Mouse (Mus musculus): ENCODE results near the gene Ccl6. TPM values are rescaled to one million over a fixed set of nuclear protein-coding genes. Genes with fewer than 3 reads are reported as not detected.
A peak's percentile ranks its signal among the peaks of the same experiment; 100 is the strongest.

The Ccl6 gene
- total RNA-seq (2014; rRNA removed), result 0.77 and 5.0 TPM in 2 replicates
- 3.5 and 3.7 TPM in 2 replicates for polyA plus RNA-seq (2015; fragmentation: Nextera tagmentation; extraction: Ambion mirVana)

DNA sequence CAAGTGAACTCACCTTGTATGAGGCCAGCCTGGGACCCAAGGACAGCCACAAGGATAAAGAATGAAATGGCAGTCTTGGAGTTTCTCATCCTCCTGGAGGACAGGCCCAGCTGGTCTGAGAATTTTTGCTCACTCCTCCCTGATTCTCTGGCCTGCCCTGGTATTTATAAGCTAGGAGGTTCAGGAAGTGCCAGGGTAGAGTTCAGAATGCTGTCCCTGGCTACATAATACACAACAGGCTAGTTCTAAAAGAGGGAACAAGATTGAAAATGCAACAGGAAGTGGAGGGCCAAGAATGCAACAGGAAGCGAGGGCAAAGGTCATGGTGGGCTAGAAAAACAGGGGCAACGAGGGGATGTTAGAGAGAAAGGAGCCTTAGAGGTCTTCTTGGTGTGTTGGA lies at the start of gene Ccl6:
Ccl6 (minus strand) TSS at position 235 of the 400 bp plus-strand sequence.
- no peak for DNase-seq
- H3K27ac ChIP-seq (ENCODE audit: low read depth, low read length), result no peak within 1 kb of the TSS
- no peak within 1 kb of the TSS for H3K4me3 ChIP-seq (ENCODE audit: low read depth, low read length)
- no peak within 1 kb of the TSS for H3K4me2 ChIP-seq (ENCODE audit: low read depth)
- WGBS, result 60% methylated on average over 2 of the region's 2 CpGs
- TF ChIP-seq CTCF (IDR thresholded peaks at IDR 0.05; ENCODE audit: low read depth), result no peak
- no peaks in the 10 kb centered on the region for H3K36me3 ChIP-seq (ENCODE audit: insufficient read depth)
- no peak for ATAC-seq
- H3K27me3 ChIP-seq (ENCODE audit: insufficient read depth, low read length), result no peaks in the 10 kb centered on the region
- H3K9ac ChIP-seq, result no peak within 1 kb of the TSS
- H3K9me3 ChIP-seq (ENCODE audit: low read length), result no peaks in the 10 kb centered on the region
- no peaks in the 10 kb centered on the region for H3K4me1 ChIP-seq (ENCODE audit: insufficient read depth)

DNA sequence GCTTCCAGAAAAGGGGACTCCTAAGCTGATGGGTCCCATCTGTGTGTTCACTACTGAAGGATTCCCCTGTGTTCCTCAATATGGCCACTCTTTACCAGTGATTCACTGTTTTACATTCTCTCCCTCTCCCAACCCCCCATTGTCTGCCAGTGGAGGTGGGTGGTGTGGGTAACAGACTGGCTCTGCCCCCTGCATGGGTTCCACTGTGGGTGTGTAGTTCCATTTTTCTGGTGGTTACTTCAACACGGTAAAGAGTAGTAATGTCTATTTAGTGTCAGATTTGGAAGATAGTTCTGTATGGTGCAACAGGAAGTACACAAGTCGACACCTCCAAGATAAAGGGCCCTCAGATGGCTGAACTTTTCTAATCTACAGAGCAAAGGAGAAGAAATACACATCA lies 48.3 kb upstream of the Ccl6 start:
- no peak for TF ChIP-seq CTCF (IDR thresholded peaks at IDR 0.05; ENCODE audit: low read depth)
- H3K36me3 ChIP-seq (ENCODE audit: insufficient read depth), result no peaks in the 10 kb centered on the region
- H3K4me3 ChIP-seq (ENCODE audit: low read depth, low read length), result no peak overlapping the region
- no peaks in the 10 kb centered on the region for H3K4me1 ChIP-seq (ENCODE audit: insufficient read depth)
- H3K4me2 ChIP-seq (ENCODE audit: low read depth), result no peak overlapping the region
- DNase-seq (no peak), ATAC-seq (no peak)
- no peak overlapping the region for H3K27ac ChIP-seq (ENCODE audit: low read depth, low read length)
- WGBS, result 88% methylated on average over 2 of the region's 2 CpGs
- H3K27me3 ChIP-seq (ENCODE audit: insufficient read depth, low read length), result no peaks in the 10 kb centered on the region
- no peaks in the 10 kb centered on the region for H3K9me3 ChIP-seq (ENCODE audit: low read length)
- H3K9ac ChIP-seq, result no peak overlapping the region

DNA sequence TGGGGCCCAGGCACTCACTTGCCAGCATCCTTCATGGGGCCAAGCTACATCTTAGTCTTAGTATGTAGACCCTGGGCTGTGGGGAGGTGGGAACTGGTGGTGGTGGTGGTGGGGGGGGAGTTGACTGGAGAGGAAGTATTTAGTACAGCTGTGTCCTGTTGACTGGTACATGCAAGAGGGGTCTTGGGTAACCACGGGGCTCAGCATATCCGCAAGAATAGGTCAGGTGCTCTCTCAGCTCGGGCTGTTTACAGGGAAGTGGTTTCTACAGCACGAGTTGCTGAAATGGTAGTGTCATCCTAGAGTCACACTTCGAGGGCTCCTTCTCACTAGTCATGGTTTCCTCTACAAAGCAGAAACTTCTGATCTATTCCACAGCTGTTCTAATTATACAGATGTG lies 47.3 kb upstream of the Ccl6 start:
- H3K27ac ChIP-seq (ENCODE audit: low read depth, low read length), result no peak overlapping the region
- no peak overlapping the region for H3K9ac ChIP-seq
- H3K4me2 ChIP-seq (ENCODE audit: low read depth), result no peak overlapping the region
- TF ChIP-seq CTCF (IDR thresholded peaks at IDR 0.05; ENCODE audit: low read depth), result no peak
- no peaks in the 10 kb centered on the region for H3K36me3 ChIP-seq (ENCODE audit: insufficient read depth)
- H3K9me3 ChIP-seq (ENCODE audit: low read length), result no peaks in the 10 kb centered on the region
- H3K4me3 ChIP-seq (ENCODE audit: low read depth, low read length), result no peak overlapping the region
- no peaks in the 10 kb centered on the region for H3K27me3 ChIP-seq (ENCODE audit: insufficient read depth, low read length)
- 85% methylated on average over 5 of the region's 5 CpGs for WGBS
- DNase-seq (no peak), ATAC-seq (no peak)
- no peaks in the 10 kb centered on the region for H3K4me1 ChIP-seq (ENCODE audit: insufficient read depth)

- no peaks in the 10 kb centered on the region for H3K9me3 ChIP-seq (ENCODE audit: low read length)
- no peaks in the 10 kb centered on the region for H3K4me1 ChIP-seq (ENCODE audit: insufficient read depth)
- no peak overlapping the region for H3K9ac ChIP-seq
- H3K27ac ChIP-seq (ENCODE audit: low read depth, low read length), result no peak overlapping the region
- ATAC-seq (no peak), DNase-seq (no peak)
- no peak for TF ChIP-seq CTCF (IDR thresholded peaks at IDR 0.05; ENCODE audit: low read depth)
- H3K36me3 ChIP-seq (ENCODE audit: insufficient read depth), result no peaks in the 10 kb centered on the region
- H3K27me3 ChIP-seq (ENCODE audit: insufficient read depth, low read length), result no peaks in the 10 kb centered on the region
- WGBS, result 70% methylated on average over 3 of the region's 3 CpGs
- no peak overlapping the region for H3K4me2 ChIP-seq (ENCODE audit: low read depth)
- H3K4me3 ChIP-seq (ENCODE audit: low read depth, low read length), result no peak overlapping the region
These were observed 46.6 kb upstream of the Ccl6 start for GRCm38 (mm10) chr11:83639533-83639932.

DNA sequence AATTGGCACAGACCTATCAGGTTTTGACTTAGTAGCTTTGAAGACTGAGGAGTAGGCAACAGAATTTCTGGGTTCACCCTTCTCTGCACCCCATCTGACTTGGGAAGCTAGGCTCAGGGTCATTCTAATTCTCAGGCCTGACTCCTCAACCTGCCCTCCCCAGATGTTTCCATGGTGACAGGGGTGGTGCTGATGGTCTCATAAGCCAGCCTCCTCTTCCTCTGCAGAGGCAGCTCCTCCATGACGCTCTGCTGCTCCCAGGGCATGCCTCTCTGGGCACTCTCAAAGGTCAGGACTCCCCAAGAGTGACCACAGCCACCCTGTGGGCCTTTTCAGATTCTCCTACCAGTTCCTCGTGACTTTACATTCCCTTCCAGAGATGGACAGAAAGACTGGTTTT lies 46.0 kb upstream of the Ccl6 start:
- WGBS, result 62% methylated on average over 2 of the region's 2 CpGs
- no peak overlapping the region for H3K4me2 ChIP-seq (ENCODE audit: low read depth)
- 0 out of 2 replicates have a peak, but pooled peaks cover 3% of the 10 kb centered on the region for H3K4me1 ChIP-seq (ENCODE audit: insufficient read depth)
- no peak for ATAC-seq
- no peak overlapping the region for H3K27ac ChIP-seq (ENCODE audit: low read depth, low read length)
- no peak for DNase-seq
- no peak overlapping the region for H3K4me3 ChIP-seq (ENCODE audit: low read depth, low read length)
- TF ChIP-seq CTCF (IDR thresholded peaks at IDR 0.05; ENCODE audit: low read depth), result no peak
- no peaks in the 10 kb centered on the region for H3K27me3 ChIP-seq (ENCODE audit: insufficient read depth, low read length)
- no peaks in the 10 kb centered on the region for H3K36me3 ChIP-seq (ENCODE audit: insufficient read depth)
- no peaks in the 10 kb centered on the region for H3K9me3 ChIP-seq (ENCODE audit: low read length)
- no peak overlapping the region for H3K9ac ChIP-seq

DNA sequence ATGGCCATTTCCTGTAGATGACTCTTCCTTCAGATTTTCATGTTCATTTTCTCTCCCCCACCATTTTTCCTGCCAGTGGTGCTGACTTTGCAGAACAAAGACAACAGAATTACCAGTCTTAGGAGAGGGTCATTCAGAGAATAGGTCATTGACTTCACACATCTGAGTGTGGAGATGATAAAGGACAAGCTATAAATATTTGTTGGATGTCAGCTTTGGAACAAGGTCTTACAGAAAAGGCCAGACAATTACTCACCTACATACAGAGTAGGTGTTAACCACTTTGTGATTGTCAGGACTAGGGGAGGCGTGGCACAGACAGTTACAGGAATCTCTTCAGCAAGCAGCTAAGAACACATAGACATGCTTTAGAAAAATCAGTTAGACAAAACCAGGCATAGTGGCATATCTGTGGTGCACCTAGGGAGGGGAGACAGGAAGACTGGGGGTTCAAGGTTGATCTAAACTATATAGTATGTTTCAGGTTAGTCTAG lies 43.9 kb upstream of the Ccl6 start:
- H3K27me3 ChIP-seq (ENCODE audit: insufficient read depth, low read length), result no peaks in the 10 kb centered on the region
- H3K9ac ChIP-seq, result no peak overlapping the region
- WGBS, result 87% methylated on average over 1 of the region's 1 CpGs
- no peak for TF ChIP-seq CTCF (IDR thresholded peaks at IDR 0.05; ENCODE audit: low read depth)
- H3K36me3 ChIP-seq (ENCODE audit: insufficient read depth), result no peaks in the 10 kb centered on the region
- no peak overlapping the region for H3K4me2 ChIP-seq (ENCODE audit: low read depth)
- 0 out of 2 replicates have a peak, but pooled peaks cover 6% of the 10 kb centered on the region for H3K4me1 ChIP-seq (ENCODE audit: insufficient read depth)
- no peak overlapping the region for H3K27ac ChIP-seq (ENCODE audit: low read depth, low read length)
- no peak for ATAC-seq
- no peak for DNase-seq
- no peak overlapping the region for H3K4me3 ChIP-seq (ENCODE audit: low read depth, low read length)
- H3K9me3 ChIP-seq (ENCODE audit: low read length), result no peaks in the 10 kb centered on the region

GRCm38 (mm10) chr11:83634898-83635297 lies 42.0 kb upstream of the Ccl6 start:
- no peak for ATAC-seq
- 85% methylated on average over 2 of the region's 2 CpGs for WGBS
- no peaks in the 10 kb centered on the region for H3K9me3 ChIP-seq (ENCODE audit: low read length)
- TF ChIP-seq CTCF (IDR thresholded peaks at IDR 0.05; ENCODE audit: low read depth), result no peak
- no peaks in the 10 kb centered on the region for H3K27me3 ChIP-seq (ENCODE audit: insufficient read depth, low read length)
- no peak overlapping the region for H3K9ac ChIP-seq
- no peaks in the 10 kb centered on the region for H3K36me3 ChIP-seq (ENCODE audit: insufficient read depth)
- H3K4me3 ChIP-seq (ENCODE audit: low read depth, low read length), result no peak overlapping the region
- 0 out of 2 replicates have a peak, but pooled peaks cover 6% of the 10 kb centered on the region for H3K4me1 ChIP-seq (ENCODE audit: insufficient read depth)
- DNase-seq, result no peak
- H3K27ac ChIP-seq (ENCODE audit: low read depth, low read length), result 0 out of 2 replicates have a peak overlapping the region, but pooled peaks have one; percentile 45
- no peak overlapping the region for H3K4me2 ChIP-seq (ENCODE audit: low read depth)
